Mouse (Mus musculus) small intestine, adult 2 months (tissue): Measurements from ENCODE around the gene Osbpl3.

ENCODE experiments used
- CTCF ChIP-seq: fragments of 200-500 bp; IDR thresholded peaks from 2 replicates; pipeline ENCODE4 v1.5.1; 2012; ENCODE audit warnings: low read depth, mild to moderate bottlenecking, control low read depth, inconsistent platforms, low read length, moderate library complexity, mixed read lengths; ENCODE audit not compliant: insufficient replicate concordance, insufficient read length; ENCODE audit errors: extremely low read depth
- POLR2A ChIP-seq: fragments of 200-500 bp; IDR thresholded peaks from 2 replicates; pipeline ENCODE4 v1.6.1; 2012; ENCODE audit warnings: low read depth, mild to moderate bottlenecking, control low read depth, inconsistent platforms, low read length, moderate library complexity

- no peak for TF ChIP-seq CTCF
- no peak for TF ChIP-seq POLR2A
Observed at GRCm38 (mm10) chr6:50325485-50325884, 130.5 kb downstream of the Osbpl3 start.
